In the genomic region with DNA sequence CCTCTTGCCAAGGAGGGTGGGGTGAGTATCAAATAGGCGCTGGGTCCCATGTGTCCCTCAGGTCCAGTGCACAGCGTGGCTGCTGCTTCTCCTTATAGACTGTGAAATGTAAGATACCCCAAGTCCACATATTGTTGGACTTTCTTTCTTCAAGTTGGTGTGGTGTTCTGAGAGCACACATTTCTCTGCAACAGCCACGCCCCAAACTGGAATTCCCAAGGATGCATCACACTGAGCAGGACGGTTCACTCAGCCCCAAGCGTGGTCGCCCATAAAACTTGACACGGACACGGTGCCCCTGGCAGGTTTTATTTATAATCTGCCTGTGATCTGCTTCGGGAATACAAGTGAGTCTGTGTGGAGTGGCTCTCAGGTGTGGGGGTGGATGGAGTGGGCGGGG, we compare ENCODE assay signal across 22 mouse cellular contexts. TPM values are rescaled to one million over a fixed set of nuclear protein-coding genes. Genes with fewer than 3 reads are reported as not detected.
"Had no signal": no experiment of that assay in that cellular context is flagged by ENCODE, and none has a peak within 500 bp of the region (broad histone marks: within the 10 kb centered on the region; RNA-seq: fewer than 3 reads in every experiment).

No protein-coding gene starts in this region.

- H3K9me3 ChIP-seq: midbrain, embryonic 10.5 days; midbrain, embryonic 12.5 days; neural tube, embryonic 13.5 days; neural tube, embryonic 15.5 days; stomach, embryonic 15.5 days had no signal

- H3K27ac ChIP-seq: liver, embryonic 14.5 days; midbrain, embryonic 10.5 days; midbrain, embryonic 12.5 days; neural tube, embryonic 13.5 days; neural tube, embryonic 15.5 days; stomach, embryonic 15.5 days; stomach, postnatal 0 days had no signal

- ATAC-seq: midbrain, embryonic 16.5 days had no signal

- H3K36me3 ChIP-seq: midbrain, embryonic 10.5 days; midbrain, embryonic 12.5 days; neural tube, embryonic 13.5 days; neural tube, embryonic 15.5 days; stomach, embryonic 15.5 days had no signal

- H3K4me2 ChIP-seq: lung, embryonic 14.5 days; midbrain, embryonic 12.5 days; neural tube, embryonic 13.5 days; neural tube, embryonic 15.5 days; stomach, embryonic 15.5 days had no signal

- H3K4me3 ChIP-seq: midbrain, embryonic 10.5 days; midbrain, embryonic 12.5 days; myocyte; neural tube, embryonic 13.5 days; neural tube, embryonic 15.5 days; stomach, embryonic 15.5 days had no signal

- H3K9ac ChIP-seq: liver, embryonic 14.5 days; lung, embryonic 14.5 days; midbrain, embryonic 12.5 days; neural tube, embryonic 13.5 days; neural tube, embryonic 15.5 days; stomach, embryonic 15.5 days had no signal

- H3K27me3 ChIP-seq: neural tube, embryonic 13.5 days; neural tube, embryonic 15.5 days; stomach, embryonic 15.5 days had no signal

- DNase-seq: lung, adult 18-20 months; lung, embryonic 14.5 days; lung, postnatal 4 days; midbrain, embryonic 14.5 days; retina, postnatal 1 day; right cerebral cortex, adult 18-20 months; right cerebral cortex, postnatal 25 days; right cerebral cortex, postnatal 4 days; spleen, adult 18-20 months; thymus, adult 2 months; thymus, postnatal 25 days had no signal

- H3K4me1 ChIP-seq: midbrain, embryonic 12.5 days; neural tube, embryonic 15.5 days had no signal

RNA-seq across cellular contexts. Expression of gene Bdkrb2, which starts 48.9 kb away (rescaled TPM):
- total RNA-seq: megakaryocyte, adult 5-6 weeks; megakaryocyte-erythroid progenitor cell, adult 5-6 weeks had no signal
- polyA plus RNA-seq: liver, embryonic 14.5 days had no signal
